Mouse (Mus musculus) myocyte (in vitro differentiated cells): Measurements from ENCODE around the gene Gdpd3. TPM values are rescaled to one million over a fixed set of nuclear protein-coding genes. Genes with fewer than 3 reads are reported as not detected.

Experiments used
- H3K27me3 ChIP-seq: one replicate; pipeline ENCODE4 v1.6.1; 2011; ENCODE audit not compliant: control insufficient read depth, insufficient read depth, insufficient read length
- H3K36me3 ChIP-seq: one replicate; pipeline ENCODE4 v1.6.1; 2011; ENCODE audit not compliant: control insufficient read depth, insufficient read depth
- H3K4me2 ChIP-seq: one replicate; pipeline ENCODE4 v1.6.1; 2011; ENCODE audit warnings: low read depth, control low read depth
- H3K4me3 ChIP-seq: one replicate; pipeline ENCODE4 v1.5.1; 2011; ENCODE audit warnings: mild to moderate bottlenecking, control low read depth, moderate library complexity
- H3K79me2 ChIP-seq: one replicate; pipeline ENCODE4 v1.6.1; 2011; ENCODE audit not compliant: control insufficient read depth, insufficient read depth
- H3ac ChIP-seq: one replicate; pipeline ENCODE4 v1.6.1; 2011; ENCODE audit not compliant: control insufficient read depth, insufficient read length
- CEBPB ChIP-seq: IDR thresholded peaks from 2 replicates; pipeline ENCODE4 v1.6.1; 2011; ENCODE audit warnings: mild to moderate bottlenecking, moderate library complexity; ENCODE audit not compliant: poor library complexity, insufficient read depth, severe bottlenecking
- E2F4 ChIP-seq: IDR thresholded peaks from one replicate; pipeline ENCODE4 v1.6.1; 2011; ENCODE audit warnings: mild to moderate bottlenecking, control low read depth, moderate library complexity; ENCODE audit not compliant: insufficient read depth
- MAX ChIP-seq: IDR thresholded peaks from one replicate; pipeline ENCODE4 v1.6.1; 2011; ENCODE audit warnings: low read depth, mild to moderate bottlenecking, control low read depth
- MYOD1 ChIP-seq, 3 experiments: IDR thresholded peaks; one replicate each; pipeline ENCODE4 v1.6.1; 2011; ENCODE audit warnings: control low read depth in 2 of 3, low read depth in 2 of 3, mild to moderate bottlenecking in 2 of 3, moderate library complexity in 1 of 3; ENCODE audit not compliant: insufficient read length in 2 of 3, control insufficient read depth in 1 of 3
- MYOG ChIP-seq, 3 experiments: IDR thresholded peaks; one replicate each; pipeline ENCODE4 v1.6.1; 2011; ENCODE audit warnings: control low read depth in 2 of 3, low read depth in 2 of 3, mild to moderate bottlenecking in 2 of 3; ENCODE audit not compliant: insufficient read length in 2 of 3, control insufficient read depth in 1 of 3, insufficient read depth in 1 of 3
- POLR2A ChIP-seq: IDR thresholded peaks from one replicate; pipeline ENCODE4 v1.6.1; 2011; ENCODE audit warnings: low read depth, mild to moderate bottlenecking, control low read depth, moderate library complexity; ENCODE audit not compliant: insufficient read length
- POLR2AphosphoS2 ChIP-seq: IDR thresholded peaks from one replicate; pipeline ENCODE4 v1.6.1; 2011; ENCODE audit warnings: low read depth, control low read depth; ENCODE audit not compliant: insufficient read length
- REST ChIP-seq: IDR thresholded peaks from one replicate; pipeline ENCODE4 v1.6.1; 2011; ENCODE audit warnings: mild to moderate bottlenecking, control low read depth, moderate library complexity; ENCODE audit not compliant: insufficient read depth, insufficient read length
- SRF ChIP-seq: IDR thresholded peaks from one replicate; pipeline ENCODE4 v1.6.1; 2011; ENCODE audit warnings: low read depth; ENCODE audit not compliant: control insufficient read depth, insufficient read length
- TCF12 ChIP-seq: IDR thresholded peaks from one replicate; pipeline ENCODE4 v1.6.1; 2011; ENCODE audit warnings: mild to moderate bottlenecking, control low read depth; ENCODE audit not compliant: poor library complexity, insufficient read depth, severe bottlenecking
- TCF3 ChIP-seq: IDR thresholded peaks from one replicate; pipeline ENCODE4 v1.6.1; 2011; ENCODE audit warnings: low read depth, control low read depth; ENCODE audit not compliant: insufficient read length
- USF1 ChIP-seq: IDR thresholded peaks from one replicate; pipeline ENCODE4 v1.6.1; 2011; ENCODE audit warnings: low read depth, mild to moderate bottlenecking, control low read depth, moderate library complexity
- polyA plus RNA-seq: library from polyadenylated mRNA; unstranded; fragments of >200 nt; fragmentation: generic; extraction: Trizol; gene quantifications from one replicate; pipeline ENCODE4 v1.2.1, GENCODE M21; 2012; ENCODE audit warnings: missing spikeins

Gdpd3 gene
- polyA plus RNA-seq, 1 experiment, result 1.1 TPM

- Histone ChIP-seq H3K4me3 (no peak overlapping the region), H3K4me2 (no peak overlapping the region), H3ac (no peak overlapping the region), H3K27me3 (no peaks in the 10 kb centered on the region), H3K36me3 (no peaks in the 10 kb centered on the region), H3K79me2 (no peaks in the 10 kb centered on the region)
- TF ChIP-seq REST (no peak), MAX (no peak), POLR2A (no peak), MYOD1 (IDR thresholded peaks at IDR 0.05; ENCODE audit: control insufficient read depth in 1 of 3, insufficient read length in 2 of 3, low read depth in 2 of 3) (no peak), TCF12 (no peak), SRF (no peak), TCF3 (no peak), MYOG (IDR thresholded peaks at IDR 0.05; ENCODE audit: control insufficient read depth in 1 of 3, insufficient read depth in 1 of 3, insufficient read length in 2 of 3, low read depth in 2 of 3) (no peak), USF1 (no peak), POLR2AphosphoS2 (no peak), E2F4 (no peak), CEBPB (no peak)
Measured at GRCm38 (mm10) chr7:126748824-126749223, 17.3 kb upstream of the Gdpd3 start.

GRCm38 (mm10) chr7:126749582-126750343 lies 16.4 kb upstream of the Gdpd3 start:
- no peak overlapping the region for H3K4me3 ChIP-seq
- no peaks in the 10 kb centered on the region for H3K36me3 ChIP-seq
- no peaks in the 10 kb centered on the region for H3K27me3 ChIP-seq
- no peaks in the 10 kb centered on the region for H3K79me2 ChIP-seq
- TF ChIP-seq MYOG (IDR thresholded peaks at IDR 0.05; ENCODE audit: control insufficient read depth in 1 of 3, insufficient read depth in 1 of 3, insufficient read length in 2 of 3, low read depth in 2 of 3) (no peak), MAX (no peak), CEBPB (no peak), POLR2AphosphoS2 (no peak), USF1 (no peak), MYOD1 (IDR thresholded peaks at IDR 0.05; ENCODE audit: control insufficient read depth in 1 of 3, insufficient read length in 2 of 3, low read depth in 2 of 3) (no peak), TCF3 (no peak), TCF12 (no peak), E2F4 (no peak), SRF (no peak), REST (no peak), POLR2A (no peak)
- H3K4me2 ChIP-seq, result no peak overlapping the region
- no peak overlapping the region for H3ac ChIP-seq

- Histone ChIP-seq H3K4me2 (peak overlapping the region; percentile 41), H3K79me2 (peaks cover 3% of the 10 kb centered on the region), H3K36me3 (no peaks in the 10 kb centered on the region), H3ac (no peak overlapping the region), H3K4me3 (no peak overlapping the region), H3K27me3 (no peaks in the 10 kb centered on the region)
- TF ChIP-seq MYOD1 (IDR thresholded peaks at IDR 0.05; ENCODE audit: control insufficient read depth in 1 of 3, insufficient read length in 2 of 3, low read depth in 2 of 3) (no peak), POLR2AphosphoS2 (no peak), TCF12 (no peak), CEBPB (no peak), SRF (no peak)
Measured at GRCm38 (mm10) chr7:126754866-126755265, 11.3 kb upstream of the Gdpd3 start.

GRCm38 (mm10) chr7:126758539-126758938 lies 7.6 kb upstream of the Gdpd3 start:
- peaks cover 5% of the 10 kb centered on the region for H3K36me3 ChIP-seq
- H3K4me3 ChIP-seq, result peak overlapping the region; percentile 72
- H3K4me2 ChIP-seq, result peak overlapping the region; percentile 43
- no peak for TF ChIP-seq E2F4
- no peak for TF ChIP-seq CEBPB
- TF ChIP-seq MYOD1 (IDR thresholded peaks at IDR 0.05; ENCODE audit: control insufficient read depth in 1 of 3, insufficient read length in 2 of 3, low read depth in 2 of 3), result no peak
- TF ChIP-seq POLR2AphosphoS2, result no peak
- TF ChIP-seq SRF, result no peak
- TF ChIP-seq MYOG (IDR thresholded peaks at IDR 0.05; ENCODE audit: control insufficient read depth in 1 of 3, insufficient read depth in 1 of 3, insufficient read length in 2 of 3, low read depth in 2 of 3), result no peak
- no peak for TF ChIP-seq TCF12
- TF ChIP-seq TCF3, result no peak
- no peak for TF ChIP-seq POLR2A
- no peak for TF ChIP-seq USF1
- TF ChIP-seq MAX, result no peak
- no peak for TF ChIP-seq REST
- no peak overlapping the region for H3ac ChIP-seq
- H3K27me3 ChIP-seq, result no peaks in the 10 kb centered on the region
- H3K79me2 ChIP-seq, result peaks cover 7% of the 10 kb centered on the region
